Mouse (Mus musculus) embryonic facial prominence, embryonic 12.5 days (tissue): ENCODE measurements at regions not wholly inside any gene's neighbourhood (a gene's known extent, or its start where the extent isn't known, plus 50 kb on each side); places are given as distances from the start of the nearest gene placed in this dataset.

Source experiments
- ATAC-seq: fragments of 200-750 bp; cut with Nextera tagmentation; 2 replicates; pipeline ENCODE4 v1.8.0; 2017; ENCODE audit not compliant: insufficient number of reproducible peaks, insufficient read depth, low FRiP score, low TSS enrichment
- H3K27ac ChIP-seq: fragments of 300-500 bp; sonication (generic); 2 replicates; pipeline ENCODE4 v1.5.1; 2016; ENCODE audit warnings: mild to moderate bottlenecking
- H3K27me3 ChIP-seq: fragments of 300-500 bp; sonication (generic); 2 replicates; pipeline ENCODE4 v1.6.1; 2016; ENCODE audit warnings: mild to moderate bottlenecking, moderate library complexity
- H3K36me3 ChIP-seq: fragments of 300-500 bp; sonication (generic); 2 replicates; pipeline ENCODE4 v1.6.1; 2016; ENCODE audit warnings: mild to moderate bottlenecking
- H3K4me1 ChIP-seq: fragments of 300-500 bp; sonication (generic); 2 replicates; pipeline ENCODE4 v1.6.1; 2016
- H3K4me2 ChIP-seq: fragments of 300-500 bp; sonication (generic); replicated peaks from 2 replicates; pipeline ENCODE4 v1.6.1; 2016; ENCODE audit warnings: mild to moderate bottlenecking, moderate library complexity
- H3K4me3 ChIP-seq: fragments of 300-500 bp; sonication (generic); 2 replicates; pipeline ENCODE4 v1.5.1; 2016; ENCODE audit warnings: mild to moderate bottlenecking
- H3K9ac ChIP-seq: fragments of 300-500 bp; sonication (generic); 2 replicates; pipeline ENCODE4 v1.6.1; 2016; ENCODE audit warnings: mild to moderate bottlenecking, moderate library complexity
- H3K9me3 ChIP-seq: fragments of 300-500 bp; sonication (generic); 2 replicates; pipeline ENCODE4 v1.6.1; 2016; ENCODE audit warnings: mild to moderate bottlenecking, moderate library complexity
- WGBS: fragments of 180-500 bp; shearing (Covaris S2); methylation state at CpG from one replicate; pipeline ENCODE4 v1.1.7; 2016; 5-methylcytosine and 5-hydroxymethylcytosine counted together

DNA sequence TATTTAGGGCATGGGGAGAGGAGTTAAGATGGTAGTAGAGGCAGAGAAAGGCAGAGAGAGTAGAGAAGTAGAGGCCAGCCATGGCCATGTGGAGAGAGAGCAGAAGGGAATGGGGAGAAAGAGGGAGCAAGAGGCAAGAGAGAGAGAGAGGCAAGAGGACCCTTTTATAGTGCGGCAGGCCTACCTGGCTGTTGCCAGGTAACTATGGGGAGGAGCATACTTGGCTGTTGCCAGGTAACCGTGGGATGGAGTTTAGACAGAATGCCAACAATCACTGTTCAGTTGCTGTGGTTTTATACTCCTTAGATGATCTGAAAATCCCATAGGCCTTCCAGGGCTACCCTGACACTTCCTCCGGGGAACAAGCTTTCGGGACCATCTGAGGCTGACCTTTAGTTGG, 222.0 kb upstream of the Peli2 start:
- Histone ChIP-seq H3K27me3 (no peaks in the 10 kb centered on the region), H3K4me1 (no peaks in the 10 kb centered on the region), H3K27ac (no peak overlapping the region), H3K4me2 (no peak overlapping the region), H3K4me3 (no peak overlapping the region), H3K9ac (no peak overlapping the region), H3K9me3 (no peaks in the 10 kb centered on the region), H3K36me3 (no peaks in the 10 kb centered on the region)
- 76% methylated on average over 4 of the region's 4 CpGs for WGBS
- no peak for ATAC-seq

DNA sequence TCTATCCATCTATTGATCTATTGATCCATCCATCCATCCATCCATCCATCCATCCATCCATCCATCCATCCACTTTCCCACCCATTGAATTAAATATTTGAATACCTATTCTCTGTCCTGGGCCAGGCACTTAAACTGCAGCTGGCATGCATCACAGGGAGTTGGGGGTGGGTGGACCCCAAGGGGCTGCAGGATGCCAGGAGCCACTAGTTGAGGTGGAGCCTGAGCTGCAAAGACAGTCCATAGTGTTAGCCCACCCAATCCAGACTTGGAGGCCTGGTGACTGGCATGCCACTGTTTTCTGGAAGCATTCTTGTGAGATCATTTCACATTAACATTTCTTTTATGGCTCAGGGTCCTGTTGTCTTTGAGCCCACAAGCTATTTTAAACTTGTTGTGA, 215.3 kb upstream of the Peli2 start:
- Histone ChIP-seq H3K9ac (no peak overlapping the region), H3K9me3 (no peaks in the 10 kb centered on the region), H3K27ac (no peak overlapping the region), H3K36me3 (no peaks in the 10 kb centered on the region), H3K4me3 (no peak overlapping the region), H3K4me1 (no peaks in the 10 kb centered on the region), H3K27me3 (no peaks in the 10 kb centered on the region), H3K4me2 (no peak overlapping the region)
- no peak for ATAC-seq

- ATAC-seq, result no peak
- Histone ChIP-seq H3K4me3 (no peak overlapping the region), H3K9ac (no peak overlapping the region), H3K27me3 (no peaks in the 10 kb centered on the region), H3K9me3 (no peaks in the 10 kb centered on the region), H3K27ac (no peak overlapping the region), H3K4me1 (0 out of 2 replicates have a peak, but pooled peaks cover 5% of the 10 kb centered on the region), H3K36me3 (no peaks in the 10 kb centered on the region), H3K4me2 (no peak overlapping the region)
- WGBS, result 44% methylated on average over 8 of the region's 8 CpGs
Observed at GRCm38 (mm10) chr14:47909129-47909528, 211.5 kb upstream of the Peli2 start.

- Histone ChIP-seq H3K4me2 (no peak overlapping the region), H3K9me3 (no peaks in the 10 kb centered on the region), H3K27me3 (no peaks in the 10 kb centered on the region), H3K27ac (no peak overlapping the region), H3K4me3 (no peak overlapping the region), H3K4me1 (0 out of 2 replicates have a peak, but pooled peaks cover 5% of the 10 kb centered on the region), H3K9ac (no peak overlapping the region), H3K36me3 (no peaks in the 10 kb centered on the region)
- 43% methylated on average over 6 of the region's 6 CpGs for WGBS
- ATAC-seq, result no peak
Observed at GRCm38 (mm10) chr14:47910741-47911295, 209.8 kb upstream of the Peli2 start.

DNA sequence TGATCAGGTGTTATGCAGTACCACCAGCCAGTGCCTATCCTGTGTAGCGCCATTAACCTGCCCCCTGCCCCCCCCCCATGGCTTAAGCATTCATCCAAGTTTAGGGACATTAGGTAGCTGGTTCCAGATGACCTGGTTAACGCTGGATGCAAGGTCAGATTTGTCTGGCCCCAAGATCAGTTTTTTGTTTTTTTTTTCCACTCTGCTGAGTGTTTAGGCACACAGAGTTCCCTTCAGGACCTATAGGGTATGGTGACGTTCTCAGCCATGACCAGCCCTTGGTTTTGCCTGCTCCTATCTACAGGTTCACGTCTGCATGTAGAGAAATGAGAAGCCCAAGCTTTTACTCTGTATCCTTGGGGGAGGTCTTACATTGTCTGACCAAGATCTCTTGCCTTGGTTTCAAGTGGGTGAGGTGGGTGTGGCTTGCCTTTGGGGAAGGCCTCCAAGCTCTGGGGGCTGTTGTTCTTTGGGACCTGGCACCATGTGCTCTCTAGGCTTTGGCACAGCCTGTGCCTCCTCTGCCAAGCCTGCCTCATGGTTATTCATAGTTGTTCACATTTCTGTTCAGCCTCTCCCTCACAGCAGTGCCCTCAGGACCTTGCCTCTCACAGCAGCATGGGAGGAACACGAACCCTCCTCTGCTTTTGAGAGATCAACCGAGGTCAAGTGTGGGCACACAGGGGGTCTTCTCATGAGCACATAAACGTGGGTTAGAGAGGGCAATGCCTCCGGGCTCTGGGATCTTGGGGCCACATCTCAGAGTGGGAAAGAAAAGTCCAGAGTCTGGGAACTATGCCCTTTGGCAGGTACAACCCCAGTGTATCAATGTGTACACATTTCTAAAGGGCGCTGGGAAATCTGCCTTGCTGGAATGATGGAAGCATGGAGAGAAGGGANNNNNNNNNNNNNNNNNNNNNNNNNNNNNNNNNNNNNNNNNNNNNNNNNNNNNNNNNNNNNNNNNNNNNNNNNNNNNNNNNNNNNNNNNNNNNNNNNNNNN, 208.8 kb upstream of the Peli2 start:
- Histone ChIP-seq H3K27ac (no peak overlapping the region), H3K36me3 (no peaks in the 10 kb centered on the region), H3K4me2 (no peak overlapping the region), H3K4me1 (0 out of 2 replicates have a peak, but pooled peaks cover 5% of the 10 kb centered on the region), H3K9ac (no peak overlapping the region), H3K27me3 (no peaks in the 10 kb centered on the region), H3K4me3 (no peak overlapping the region), H3K9me3 (no peaks in the 10 kb centered on the region)
- no peak for ATAC-seq
- WGBS, result 65% methylated on average over 9 of the region's 9 CpGs

- Histone ChIP-seq H3K36me3 (no peaks in the 10 kb centered on the region), H3K4me1 (0 out of 2 replicates have a peak, but pooled peaks cover 3% of the 10 kb centered on the region), H3K4me2 (no peak overlapping the region), H3K27me3 (no peaks in the 10 kb centered on the region), H3K27ac (no peak overlapping the region), H3K9me3 (no peaks in the 10 kb centered on the region), H3K9ac (no peak overlapping the region), H3K4me3 (no peak overlapping the region)
- 81% methylated on average over 1 of the region's 1 CpGs for WGBS
- no peak for ATAC-seq
Observed at GRCm38 (mm10) chr14:47915621-47916020, 205.0 kb upstream of the Peli2 start.

DNA sequence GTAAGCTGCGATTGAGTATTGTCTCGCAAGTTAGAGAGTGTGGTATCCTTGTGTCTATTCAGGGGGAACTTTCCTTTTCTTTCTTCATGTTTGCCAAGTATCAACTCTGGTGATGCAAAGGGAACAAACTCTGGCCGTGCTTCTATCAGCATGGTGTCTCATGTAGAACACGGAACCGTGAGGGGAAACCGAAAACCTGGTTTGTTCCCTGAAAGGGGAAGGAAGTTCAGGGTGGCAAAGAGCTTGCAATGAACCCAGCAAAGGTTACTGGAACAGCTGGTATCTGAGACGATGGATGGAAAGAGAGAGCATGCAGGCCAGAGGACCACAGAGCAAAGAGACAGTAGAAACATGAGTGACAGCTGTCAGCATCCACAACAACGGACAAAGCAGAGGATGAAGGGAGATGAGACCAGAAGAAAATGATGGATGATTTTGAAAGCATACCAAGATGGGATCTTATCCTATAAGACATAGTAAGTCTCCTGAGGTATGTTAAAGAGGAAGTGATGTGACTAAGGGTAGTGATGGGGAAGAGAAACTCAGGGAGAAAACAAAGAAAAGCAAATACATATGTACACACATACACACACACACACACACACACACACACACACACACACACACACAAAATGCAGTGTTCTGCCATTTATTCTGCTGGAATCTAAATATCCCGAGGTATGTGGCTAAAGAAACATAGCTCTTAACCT, 199.8 kb upstream of the Peli2 start:
- Histone ChIP-seq H3K9ac (no peak overlapping the region), H3K27ac (no peak overlapping the region), H3K9me3 (no peaks in the 10 kb centered on the region), H3K4me3 (no peak overlapping the region), H3K4me1 (no peaks in the 10 kb centered on the region), H3K4me2 (no peak overlapping the region), H3K27me3 (no peaks in the 10 kb centered on the region), H3K36me3 (no peaks in the 10 kb centered on the region)
- 89% methylated on average over 9 of the region's 9 CpGs for WGBS
- ATAC-seq, result no peak

GRCm38 (mm10) chr14:47921811-47922277, 198.8 kb upstream of the Peli2 start:
- H3K4me1 ChIP-seq, result no peaks in the 10 kb centered on the region
- no peaks in the 10 kb centered on the region for H3K36me3 ChIP-seq
- no peak overlapping the region for H3K27ac ChIP-seq
- H3K27me3 ChIP-seq, result no peaks in the 10 kb centered on the region
- WGBS, result 65% methylated on average over 10 of the region's 10 CpGs
- H3K9me3 ChIP-seq, result no peaks in the 10 kb centered on the region
- H3K4me3 ChIP-seq, result no peak overlapping the region
- no peak overlapping the region for H3K9ac ChIP-seq
- ATAC-seq, result no peak
- no peak overlapping the region for H3K4me2 ChIP-seq

GRCm38 (mm10) chr14:47926416-47926815, 194.2 kb upstream of the Peli2 start:
- Histone ChIP-seq H3K9me3 (no peaks in the 10 kb centered on the region), H3K4me3 (no peak overlapping the region), H3K4me1 (no peaks in the 10 kb centered on the region), H3K27ac (no peak overlapping the region), H3K36me3 (no peaks in the 10 kb centered on the region), H3K27me3 (no peaks in the 10 kb centered on the region), H3K9ac (no peak overlapping the region), H3K4me2 (no peak overlapping the region)
- 90% methylated on average over 3 of the region's 3 CpGs for WGBS
- no peak for ATAC-seq

DNA sequence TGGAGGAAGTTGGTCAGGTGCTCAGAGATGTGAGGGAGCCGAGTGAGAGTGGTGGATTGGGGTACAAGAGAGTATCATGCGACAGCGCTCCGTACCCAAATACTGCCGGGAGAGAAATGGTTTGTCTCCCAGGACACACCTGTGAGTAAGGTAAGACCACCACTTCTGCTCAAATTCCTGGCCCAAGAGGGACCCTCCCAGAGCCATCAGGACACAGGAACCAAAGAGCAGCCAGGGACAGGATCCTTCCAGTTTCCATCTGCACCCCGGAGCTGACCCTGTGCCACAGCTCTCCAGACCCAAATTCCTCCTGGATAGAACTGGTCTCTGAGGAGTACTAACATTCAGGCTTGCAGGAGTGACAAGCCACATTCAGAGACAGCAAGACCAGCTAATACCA, 185.2 kb upstream of the Peli2 start:
- H3K4me3 ChIP-seq, result no peak overlapping the region
- H3K36me3 ChIP-seq, result no peaks in the 10 kb centered on the region
- H3K27ac ChIP-seq, result no peak overlapping the region
- H3K27me3 ChIP-seq, result no peaks in the 10 kb centered on the region
- WGBS, result 96% methylated on average over 6 of the region's 6 CpGs
- H3K9me3 ChIP-seq, result no peaks in the 10 kb centered on the region
- ATAC-seq, result no peak
- H3K4me1 ChIP-seq, result no peaks in the 10 kb centered on the region
- no peak overlapping the region for H3K4me2 ChIP-seq
- no peak overlapping the region for H3K9ac ChIP-seq

DNA sequence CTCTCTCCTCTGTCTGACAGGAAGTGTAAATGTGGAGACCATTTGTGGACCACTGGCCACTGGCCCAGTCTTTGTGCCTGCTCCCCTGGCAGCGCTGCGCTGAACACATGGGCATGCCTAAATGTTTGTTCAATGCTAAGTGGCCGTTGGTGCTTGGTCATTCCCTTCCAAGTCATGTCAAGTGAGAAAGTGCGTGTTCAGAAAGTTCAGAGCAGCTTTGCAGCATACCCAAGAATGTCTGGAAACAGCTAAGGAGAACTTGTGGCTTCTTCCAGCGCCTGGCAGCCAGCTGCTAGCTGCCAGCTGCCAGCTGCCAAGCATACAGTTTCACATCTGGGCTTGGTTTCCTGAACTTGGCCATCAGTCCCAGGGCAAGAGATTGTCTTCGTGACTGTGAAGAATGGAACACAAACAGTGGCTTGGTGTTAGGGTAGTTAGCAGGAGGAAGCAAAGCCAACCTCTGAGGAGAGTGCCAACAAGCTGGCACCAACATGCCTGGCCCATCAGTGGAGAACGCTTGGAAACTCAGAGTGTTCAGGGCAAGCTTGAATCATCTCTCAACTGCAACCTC, 183.5 kb upstream of the Peli2 start:
- H3K4me3 ChIP-seq, result no peak overlapping the region
- no peaks in the 10 kb centered on the region for H3K9me3 ChIP-seq
- H3K9ac ChIP-seq, result no peak overlapping the region
- WGBS, result 80% methylated on average over 7 of the region's 7 CpGs
- H3K4me1 ChIP-seq, result no peaks in the 10 kb centered on the region
- H3K4me2 ChIP-seq, result no peak overlapping the region
- no peaks in the 10 kb centered on the region for H3K36me3 ChIP-seq
- H3K27me3 ChIP-seq, result no peaks in the 10 kb centered on the region
- no peak for ATAC-seq
- no peak overlapping the region for H3K27ac ChIP-seq
